Mouse (Mus musculus) right cerebral cortex, postnatal 14 days (tissue): ENCODE results near the gene Lsamp.

ENCODE experiments used
- DNase-seq: peaks from one replicate; pipeline ENCODE4 v3.0.0; 2022

Gene Lsamp

DNA sequence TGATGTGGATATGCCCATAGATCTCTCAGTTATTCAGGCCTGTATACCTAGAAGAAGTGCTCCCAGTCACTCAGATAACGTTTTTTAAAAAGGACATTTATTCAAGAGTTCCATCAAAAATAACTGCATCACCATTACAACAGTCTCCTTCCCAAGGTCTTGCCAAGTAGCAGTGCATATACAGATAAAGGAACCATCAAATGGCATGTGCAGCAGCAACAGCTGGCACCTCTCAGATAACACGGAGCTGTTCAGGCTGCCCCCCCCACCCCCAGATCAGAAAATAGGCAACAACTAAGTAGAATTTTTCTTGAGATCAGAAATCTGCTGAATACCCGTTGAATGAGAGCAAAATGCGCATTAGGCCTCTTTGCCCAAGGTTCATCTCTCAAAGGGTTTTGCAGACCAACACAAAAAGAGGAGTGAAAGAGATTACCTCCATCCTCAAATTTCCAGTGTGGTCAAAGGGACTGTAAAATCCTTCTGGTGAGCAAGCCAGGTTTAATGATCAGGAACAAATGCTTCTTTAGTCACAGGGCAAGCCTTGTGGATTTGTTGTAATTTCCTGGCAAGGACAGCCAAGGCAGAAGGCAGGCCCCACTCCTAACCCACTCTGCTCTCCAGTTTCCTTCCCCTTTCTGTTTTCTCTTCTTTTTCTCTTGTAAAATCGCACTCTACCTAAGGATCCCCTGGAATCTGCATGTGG is 1842.9 kb downstream of the Lsamp start:
- DNase-seq: no peak

DNA sequence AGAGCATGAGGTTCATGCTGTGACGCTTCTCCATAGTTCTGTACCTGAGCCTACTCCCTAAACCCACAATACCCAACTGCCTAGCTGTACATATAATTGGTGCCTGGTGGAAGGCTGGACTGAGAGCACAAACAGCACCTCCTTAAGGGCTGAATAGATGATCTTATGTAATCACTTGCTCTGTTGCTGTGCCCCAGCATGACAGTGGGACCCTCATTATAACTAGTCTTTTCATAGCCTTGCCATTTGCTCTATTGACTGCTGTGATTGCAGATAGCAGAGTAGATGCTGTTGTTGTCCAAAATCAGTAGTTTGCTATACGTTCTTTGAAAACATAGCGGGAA is 1843.4 kb downstream of the Lsamp start:
- DNase-seq: no peak

- no peak for DNase-seq
Observed at GRCm38 (mm10) chr16:41834637-41835036, 1850.5 kb downstream of the Lsamp start.

- DNase-seq: no peak
Observed at GRCm38 (mm10) chr16:41835745-41836144, 1851.6 kb downstream of the Lsamp start.

GRCm38 (mm10) chr16:41839751-41840404 is 1855.7 kb downstream of the Lsamp start:
- no peak for DNase-seq

GRCm38 (mm10) chr16:41846903-41847302 is 1862.7 kb downstream of the Lsamp start:
- no peak for DNase-seq

- no peak for DNase-seq
Observed at GRCm38 (mm10) chr16:41871917-41872593, 1887.9 kb downstream of the Lsamp start.

- no peak for DNase-seq
Observed at GRCm38 (mm10) chr16:41888546-41889165, 1904.5 kb downstream of the Lsamp start.

- peak; percentile 9 for DNase-seq
Observed at GRCm38 (mm10) chr16:41900783-41901182, 1916.6 kb downstream of the Lsamp start.

- no peak for DNase-seq
Observed at GRCm38 (mm10) chr16:41903654-41904053, 1919.5 kb downstream of the Lsamp start.

DNA sequence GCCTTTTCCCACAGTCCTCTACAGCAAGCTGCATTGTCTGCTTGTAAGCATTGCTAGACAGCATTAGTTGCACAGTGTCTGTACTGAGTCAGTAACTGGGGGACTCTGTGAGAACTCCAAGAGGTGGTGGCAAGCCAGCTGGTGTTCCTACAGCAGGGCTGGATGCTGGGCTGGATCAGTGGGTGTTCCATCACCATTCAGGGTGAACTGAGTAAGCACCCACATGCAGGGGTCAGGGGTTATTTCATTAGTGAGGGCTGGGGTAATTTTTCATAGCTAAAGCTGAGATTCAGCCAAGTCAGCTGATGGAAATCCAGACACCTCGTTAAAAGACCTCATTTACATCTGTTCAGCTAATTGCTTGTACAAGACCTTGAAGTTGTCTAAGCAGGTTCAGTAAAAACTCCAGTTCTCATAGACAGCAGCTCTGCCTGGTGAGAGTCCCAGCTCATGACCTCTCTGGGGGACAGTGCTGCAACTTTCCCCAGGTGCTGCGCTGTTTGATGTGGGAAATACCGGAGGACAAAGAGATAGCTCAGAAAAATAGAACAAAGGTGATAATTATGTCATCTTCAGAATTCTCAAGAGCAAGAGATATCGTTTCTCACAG is 1928.5 kb downstream of the Lsamp start:
- no peak for DNase-seq

GRCm38 (mm10) chr16:41913346-41913745 is 1929.2 kb downstream of the Lsamp start:
- DNase-seq: no peak

DNA sequence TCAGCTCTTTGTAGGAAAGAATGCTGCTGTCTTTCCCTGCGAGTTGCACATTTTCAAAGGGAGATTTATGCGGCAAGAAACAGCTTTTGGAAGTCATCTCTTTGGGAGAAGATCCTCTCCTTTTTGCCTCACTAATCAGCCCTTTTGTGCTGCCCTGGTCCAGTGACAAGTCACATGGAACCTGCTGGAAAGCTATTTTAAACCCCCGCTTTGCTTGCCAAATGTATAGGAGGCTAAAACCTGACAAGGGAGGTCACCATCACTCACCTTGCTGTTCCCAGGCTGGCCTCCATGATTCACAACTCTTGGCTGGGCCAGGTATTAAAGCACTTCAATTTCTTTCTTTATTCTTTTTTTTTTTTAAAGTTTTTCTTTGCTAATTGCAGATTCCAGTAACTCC is 1932.2 kb downstream of the Lsamp start:
- no peak for DNase-seq

DNA sequence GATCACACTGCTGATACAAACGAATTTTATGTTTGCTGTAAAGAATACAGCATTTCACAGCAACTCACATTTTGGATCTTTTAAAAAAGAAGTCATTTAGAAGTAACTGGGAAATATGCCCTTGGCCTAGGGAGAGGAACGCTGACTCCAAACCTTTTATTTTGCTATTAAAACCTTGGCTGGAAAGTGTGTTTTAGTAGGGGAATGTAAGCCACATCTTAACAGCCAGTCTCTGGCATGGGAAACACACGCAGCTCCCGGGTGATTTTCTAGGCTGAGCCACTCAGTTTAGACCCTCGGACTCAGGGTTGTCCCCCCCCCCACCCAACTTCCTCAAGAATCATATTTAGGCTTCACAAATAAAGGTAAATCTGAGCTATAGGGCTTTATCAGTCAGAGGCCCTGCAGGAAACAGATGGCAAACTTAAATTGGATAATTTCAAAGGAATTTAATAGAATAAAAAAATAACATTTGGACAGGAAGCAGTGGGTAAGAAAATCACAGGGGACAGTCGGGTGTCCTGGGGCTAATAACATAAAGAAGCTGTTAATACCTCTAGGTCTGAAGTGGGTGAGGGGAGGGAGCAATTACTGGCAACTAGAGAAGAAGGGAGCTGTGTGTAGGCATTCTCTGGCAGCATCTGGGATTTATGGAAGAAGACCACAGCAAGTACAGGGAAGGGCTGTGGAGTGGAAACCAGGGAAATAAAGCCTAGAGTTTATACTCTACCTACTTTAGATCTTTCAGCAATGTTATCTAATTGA is 1933.1 kb downstream of the Lsamp start:
- DNase-seq: no peak

GRCm38 (mm10) chr16:41929546-41929945 is 1945.4 kb downstream of the Lsamp start:
- DNase-seq: no peak

GRCm38 (mm10) chr16:41935701-41936100 is 1951.5 kb downstream of the Lsamp start:
- DNase-seq: no peak

DNA sequence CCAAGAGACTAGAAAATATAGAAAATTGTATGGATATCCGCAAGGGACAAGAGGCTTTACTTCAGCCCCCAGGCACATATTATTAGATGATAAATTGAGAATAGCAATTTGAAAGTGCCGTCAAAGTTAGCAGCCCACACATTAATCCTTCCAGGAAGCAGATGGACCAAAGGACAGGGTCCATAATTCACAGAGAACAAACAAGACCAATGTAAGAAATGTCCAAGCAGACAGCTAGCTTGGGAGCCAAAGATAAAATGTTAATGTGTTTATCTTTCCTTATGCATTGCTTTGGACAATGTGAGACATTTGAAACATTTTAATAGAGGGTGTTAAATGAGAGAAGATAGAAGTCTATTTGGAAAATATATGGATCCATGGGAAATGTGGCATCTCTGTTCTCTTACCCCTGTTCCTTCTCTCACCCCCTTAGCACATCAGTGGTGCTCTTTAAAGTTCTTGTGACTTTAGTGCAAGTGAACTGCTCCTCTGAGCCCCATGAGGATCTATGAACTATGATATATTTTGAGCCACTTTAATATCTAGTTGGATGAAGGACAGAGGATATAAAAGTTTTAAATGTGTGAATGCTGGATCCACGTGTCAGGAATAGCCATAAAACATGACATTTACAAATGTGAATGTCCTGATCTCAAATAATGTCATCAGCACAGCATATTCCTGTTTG is 1952.9 kb downstream of the Lsamp start:
- DNase-seq: no peak

DNA sequence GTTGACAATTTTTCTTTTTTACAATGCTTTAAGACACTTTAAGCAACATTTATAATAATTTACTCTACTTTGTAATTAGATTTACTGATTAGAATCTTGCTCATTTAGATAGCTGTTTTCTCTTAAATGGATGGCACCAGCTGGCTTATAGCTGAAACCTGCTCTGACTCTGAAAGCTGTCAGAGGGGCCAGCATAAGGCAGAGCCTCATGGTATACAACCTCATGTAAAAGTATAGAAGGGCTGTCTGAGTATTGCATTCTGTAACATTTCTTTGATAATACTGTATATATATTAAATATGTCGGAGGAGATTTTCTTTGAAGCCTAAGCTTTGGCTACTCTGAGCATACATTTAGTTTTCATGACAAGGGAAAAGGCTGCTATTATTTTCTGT is 1953.4 kb downstream of the Lsamp start:
- no peak for DNase-seq

- DNase-seq: no peak
Observed at GRCm38 (mm10) chr16:41938258-41938657, 1954.1 kb downstream of the Lsamp start.

DNA sequence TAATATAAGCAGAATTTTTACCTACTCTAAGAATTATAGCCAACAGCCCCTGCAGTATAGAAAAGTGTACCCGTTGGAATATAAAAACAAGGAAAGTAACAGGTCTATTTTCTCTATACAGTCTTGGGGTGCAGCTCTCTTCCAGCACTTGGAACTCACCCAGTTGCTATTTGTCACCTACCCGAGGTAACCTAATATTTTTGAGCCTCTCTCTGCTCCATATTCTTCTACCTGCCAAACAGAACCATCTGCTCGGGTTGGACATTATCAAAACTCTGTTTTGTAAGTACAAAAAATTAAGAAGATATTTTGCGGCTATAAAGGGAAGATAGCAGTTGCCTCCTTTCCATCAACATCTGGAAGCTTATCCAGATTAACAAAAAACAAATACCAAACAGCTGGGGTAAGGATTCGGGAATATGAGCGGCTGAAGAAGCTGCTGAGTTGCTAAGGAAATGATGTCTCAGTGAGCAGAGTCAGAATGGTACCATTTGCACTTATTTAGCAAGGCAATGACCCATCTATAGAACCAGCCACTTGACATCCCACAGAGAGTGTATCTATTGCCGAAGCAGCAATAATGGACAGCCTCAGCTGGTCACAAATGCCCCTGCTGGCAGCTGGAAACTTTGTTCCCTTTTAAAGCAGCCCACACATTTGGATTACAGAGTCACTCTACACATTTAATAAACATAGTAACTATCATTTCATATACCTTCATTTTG is 1957.6 kb downstream of the Lsamp start:
- no peak for DNase-seq

GRCm38 (mm10) chr16:41957811-41958210 is 1973.7 kb downstream of the Lsamp start:
- no peak for DNase-seq
